Comparison of ENCODE assay signal across 18 mouse cellular contexts in the genomic region with DNA sequence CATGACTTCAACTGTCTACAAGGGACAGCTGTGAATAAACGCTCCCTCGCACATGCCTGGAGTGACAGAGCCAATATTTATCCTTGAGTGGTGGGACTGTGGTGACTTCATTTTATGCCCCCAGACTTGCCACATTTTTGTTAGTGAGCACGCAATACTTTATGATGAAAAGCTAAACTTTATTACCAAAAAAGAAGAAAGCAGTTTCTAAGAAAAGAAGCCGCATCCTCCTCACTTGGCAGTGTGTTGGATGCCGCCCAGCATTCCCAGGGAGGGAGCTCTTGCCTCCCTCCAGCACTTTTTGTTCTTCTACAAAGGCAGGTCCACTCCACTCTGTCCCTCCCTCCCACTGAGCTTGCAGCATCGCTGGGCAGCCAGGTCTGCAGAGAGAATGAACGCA.
A peak's percentile ranks its signal among the peaks of the same experiment; 100 is the strongest.
DNase-seq lines count a peak whose midpoint lies in the region; ATAC-seq lines count a peak whose summit lies in the region.
"Had no signal": no experiment of that assay in that cellular context is flagged by ENCODE, and none has a peak within 500 bp of the region (broad histone marks: within the 10 kb centered on the region; RNA-seq: fewer than 3 reads in every experiment).

No protein-coding gene starts in this region.

- no peaks in the 10 kb centered on the region for H3K27me3 ChIP-seq in heart, embryonic 10.5 days (ENCODE audit: insufficient read depth, poor library complexity, severe bottlenecking)
- H3K27me3 ChIP-seq in liver, embryonic 11.5 days (replicated peaks; ENCODE audit: control insufficient read depth, insufficient read depth, low read length), result no peaks in the 10 kb centered on the region; the same call in 1 of the 2 replicates
- H3K27me3 ChIP-seq: heart, embryonic 15.5 days; intestine, embryonic 15.5 days; liver, embryonic 13.5 days; Patski had no signal

- H3K9me3 ChIP-seq in heart, embryonic 10.5 days, result no peaks in the 10 kb centered on the region
- H3K9me3 ChIP-seq in liver, embryonic 11.5 days (ENCODE audit: control insufficient read depth, low read length), result no peaks in the 10 kb centered on the region
- H3K9me3 ChIP-seq: heart, embryonic 15.5 days; intestine, embryonic 15.5 days; liver, embryonic 13.5 days; midbrain, embryonic 10.5 days had no signal

- peak; percentile 16 for DNase-seq in heart, embryonic 10.5 days (ENCODE audit: low spot score)
- no peak for DNase-seq in heart, postnatal 10 days
- peak; percentile 14 for DNase-seq in Muller cell, postnatal 12 days (ENCODE audit: inconsistent ontology term)
- peak; percentile 69 to 78 for DNase-seq in left cerebral cortex, adult 18-20 months (ENCODE audit: low spot score in 2 of 2)
- peak; percentile 59 to 68 for DNase-seq in right cerebral cortex, postnatal 10 days (ENCODE audit: low spot score in 2 of 2)
- no peak for DNase-seq in liver, embryonic 11.5 days (ENCODE audit: low spot score)
- no peak for DNase-seq in gastrocnemius, adult 8-10 months (ENCODE audit: low spot score in 2 of 2)
- DNase-seq in neural tube, embryonic 10.5 days (ENCODE audit: extremely low spot score, low spot score), result no peak
- DNase-seq: adrenal gland, postnatal 36 days; cerebellum, postnatal 14 days; liver, embryonic 13.5 days; thymus, postnatal 14 days had no signal

- no peak overlapping the region for H3K4me3 ChIP-seq in heart, embryonic 10.5 days
- H3K4me3 ChIP-seq in liver, embryonic 11.5 days (ENCODE audit: low read depth, low read length), result no peak overlapping the region
- H3K4me3 ChIP-seq: heart, embryonic 15.5 days; intestine, embryonic 15.5 days; liver, embryonic 13.5 days; midbrain, embryonic 10.5 days had no signal

- H3K4me2 ChIP-seq in liver, embryonic 11.5 days, result no peak overlapping the region
- H3K4me2 ChIP-seq: heart, embryonic 15.5 days; intestine, embryonic 15.5 days; liver, embryonic 13.5 days had no signal

- WGBS in heart, embryonic 10.5 days, result 80% methylated on average over 7 of the region's 7 CpGs
- 82% methylated on average over 7 of the region's 7 CpGs for WGBS in liver, embryonic 11.5 days

- H3K9ac ChIP-seq in liver, embryonic 11.5 days (ENCODE audit: low read depth, low read length), result no peak overlapping the region
- H3K9ac ChIP-seq: heart, embryonic 15.5 days; intestine, embryonic 15.5 days; liver, embryonic 13.5 days had no signal

- intact Hi-C loops in heart, postnatal 10 days (cut with DNase I), result no loop called here

- H3K36me3 ChIP-seq in heart, embryonic 10.5 days, result no peaks in the 10 kb centered on the region
- H3K36me3 ChIP-seq in liver, embryonic 11.5 days (ENCODE audit: control insufficient read depth, insufficient read depth, low read length), result no peaks in the 10 kb centered on the region
- H3K36me3 ChIP-seq: heart, embryonic 15.5 days; intestine, embryonic 15.5 days; liver, embryonic 13.5 days; midbrain, embryonic 10.5 days had no signal

- H3K27ac ChIP-seq in heart, embryonic 10.5 days, result no peak overlapping the region
- H3K27ac ChIP-seq in liver, embryonic 11.5 days (ENCODE audit: low read depth, low read length), result no peak overlapping the region
- H3K27ac ChIP-seq: heart, embryonic 15.5 days; intestine, embryonic 15.5 days; kidney, postnatal 0 days; liver, embryonic 13.5 days; midbrain, embryonic 10.5 days had no signal

- no peaks in the 10 kb centered on the region for H3K4me1 ChIP-seq in heart, embryonic 10.5 days
- H3K4me1 ChIP-seq in liver, embryonic 11.5 days (replicated peaks; ENCODE audit: control insufficient read depth, insufficient read depth, low read length), result no peaks in the 10 kb centered on the region
- H3K4me1 ChIP-seq: heart, embryonic 15.5 days; intestine, embryonic 15.5 days; liver, embryonic 13.5 days had no signal

- ATAC-seq in liver, embryonic 11.5 days (replicated peaks; ENCODE audit: low FRiP score), result no peak
- ATAC-seq: forebrain, embryonic 16.5 days; intestine, embryonic 15.5 days; Patski had no signal

Comparison
In these comparisons a context has a peak if more than half of its experiments do, and no peak if none do; other contexts are left out.
1. DNase-seq: peak in heart, embryonic 10.5 days (single experiment), Muller cell, postnatal 12 days (single experiment), left cerebral cortex, adult 18-20 months (2 of 2) and right cerebral cortex, postnatal 10 days (2 of 2); none in heart, postnatal 10 days (0 of 2), liver, embryonic 11.5 days (single experiment), gastrocnemius, adult 8-10 months (0 of 2) and neural tube, embryonic 10.5 days (single experiment).